Mouse (Mus musculus) C2C12 (cell line): Measurements from ENCODE around the gene Apba3.
A peak's percentile ranks its signal among the peaks of the same experiment; 100 is the strongest.

ENCODE experiments used
- CEBPB ChIP-seq: IDR thresholded peaks from one replicate; pipeline ENCODE4 v1.6.1; 2011; ENCODE audit warnings: low read depth, mild to moderate bottlenecking, control low read depth, moderate library complexity
- CTCF ChIP-seq: IDR thresholded peaks from one replicate; pipeline ENCODE4 v1.5.1; 2011; ENCODE audit not compliant: control insufficient read depth, insufficient read depth, insufficient read length
- FOSL1 ChIP-seq: IDR thresholded peaks from one replicate; pipeline ENCODE4 v1.8.0; 2011; ENCODE audit warnings: mild to moderate bottlenecking, low read length; ENCODE audit not compliant: poor library complexity, insufficient read depth, severe bottlenecking
- MAX ChIP-seq: IDR thresholded peaks from one replicate; pipeline ENCODE4 v1.6.1; 2011; ENCODE audit warnings: mild to moderate bottlenecking, control low read depth
- MYOD1 ChIP-seq: IDR thresholded peaks from one replicate; pipeline ENCODE4 v1.6.1; 2011; ENCODE audit warnings: low read depth; ENCODE audit not compliant: control insufficient read depth, insufficient read length
- USF1 ChIP-seq: IDR thresholded peaks from one replicate; pipeline ENCODE4 v1.6.1; 2011; ENCODE audit warnings: low read depth, mild to moderate bottlenecking, control low read depth, moderate library complexity

GRCm38 (mm10) chr10:81320550-81321347 lies 54.0 kb downstream of the Apba3 start, which contains the start of gene Cactin:
- peak; percentile 100 for TF ChIP-seq MAX
- no peak for TF ChIP-seq FOSL1
- TF ChIP-seq USF1, result no peak
- no peak for TF ChIP-seq CTCF
- TF ChIP-seq MYOD1, result no peak
- TF ChIP-seq CEBPB, result no peak
